ENCODE assay signal across 12 mouse cellular contexts in the genomic region with DNA sequence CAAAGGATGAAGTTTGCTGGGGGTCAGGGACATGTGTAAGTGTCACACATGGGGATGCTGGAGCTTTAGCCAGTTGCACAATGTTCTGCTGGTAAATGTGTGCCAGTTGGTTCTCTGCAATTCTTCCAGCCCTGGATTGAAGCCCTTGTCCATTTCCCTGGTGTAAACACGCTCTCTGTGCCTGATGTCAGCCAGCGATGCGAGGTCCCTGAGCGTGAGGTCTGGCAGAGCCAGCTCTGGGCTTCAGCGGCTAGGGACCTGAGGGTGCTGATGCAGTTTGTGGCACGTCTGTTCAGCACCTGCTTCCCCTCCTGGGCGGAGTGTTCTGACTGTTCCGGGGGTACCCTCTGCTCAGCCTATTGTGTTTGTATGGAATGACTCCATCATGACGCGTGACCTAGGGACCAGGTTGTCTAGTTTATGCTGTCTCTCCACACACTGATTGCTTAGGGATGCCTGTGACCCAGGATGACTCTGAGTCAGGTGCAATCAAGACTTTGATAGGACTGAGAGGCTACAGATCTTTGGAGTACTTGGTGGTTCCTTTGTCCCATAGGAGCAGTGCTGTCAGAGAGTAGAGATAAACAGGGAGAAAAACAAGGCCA.
DNase-seq lines count a peak whose midpoint lies in the region; ATAC-seq and TF ChIP-seq lines count a peak whose summit lies in the region.
"Had no signal": no experiment of that assay in that cellular context is flagged by ENCODE, and none has a peak within 500 bp of the region (broad histone marks: within the 10 kb centered on the region; RNA-seq: fewer than 3 reads in every experiment).

No protein-coding gene starts in this region.

- 0 out of 2 replicates have a peak, but pooled peaks cover 2% of the 10 kb centered on the region for H3K27me3 ChIP-seq in limb, embryonic 12.5 days
- no peaks in the 10 kb centered on the region for H3K27me3 ChIP-seq in limb, embryonic 10.5 days (ENCODE audit: low read depth, poor library complexity, severe bottlenecking)
- H3K27me3 ChIP-seq in forebrain, embryonic 16.5 days (replicated peaks; ENCODE audit: control insufficient read depth, insufficient read depth, low read length), result no peaks in the 10 kb centered on the region
- no peaks in the 10 kb centered on the region for H3K27me3 ChIP-seq in midbrain, postnatal 0 days (ENCODE audit: insufficient read depth, low read length)
- H3K27me3 ChIP-seq: embryonic facial prominence, embryonic 12.5 days; kidney, embryonic 15.5 days had no signal

- peak; percentile 15 for DNase-seq in adrenal gland, postnatal 25 days
- DNase-seq in adrenal gland, adult 18-20 months (ENCODE audit: low spot score in 2 of 2), result no peak
- DNase-seq in limb, embryonic 10.5 days (ENCODE audit: low spot score), result no peak
- DNase-seq in midbrain, postnatal 0 days (ENCODE audit: low spot score), result peak; percentile 32
- DNase-seq in spleen, adult 12 weeks (ENCODE audit: low spot score), result no peak
- no peak for DNase-seq in frontal cortex, postnatal 36 days (ENCODE audit: low spot score in 2 of 2)
- DNase-seq: cerebellum, postnatal 14 days; layer of hippocampus, postnatal 36 days had no signal

- H3K4me2 ChIP-seq in limb, embryonic 12.5 days, result no peak overlapping the region
- no peak overlapping the region for H3K4me2 ChIP-seq in forebrain, embryonic 16.5 days (ENCODE audit: low read length)
- H3K4me2 ChIP-seq in midbrain, postnatal 0 days (ENCODE audit: low read depth, low read length, poor library complexity, severe bottlenecking), result no peak overlapping the region
- H3K4me2 ChIP-seq: embryonic facial prominence, embryonic 12.5 days; kidney, embryonic 15.5 days had no signal

- 80% methylated on average over 10 of the region's 10 CpGs for WGBS in limb, embryonic 12.5 days
- 90% methylated on average over 10 of the region's 10 CpGs for WGBS in limb, embryonic 10.5 days
- WGBS in forebrain, embryonic 16.5 days, result 61% methylated on average over 10 of the region's 10 CpGs
- WGBS in midbrain, postnatal 0 days, result 84% methylated on average over 10 of the region's 10 CpGs

- H3K36me3 ChIP-seq in limb, embryonic 12.5 days, result no peaks in the 10 kb centered on the region
- H3K36me3 ChIP-seq in limb, embryonic 10.5 days, result no peaks in the 10 kb centered on the region
- no peaks in the 10 kb centered on the region for H3K36me3 ChIP-seq in forebrain, embryonic 16.5 days (ENCODE audit: control insufficient read depth, insufficient read depth)
- H3K36me3 ChIP-seq in midbrain, postnatal 0 days (ENCODE audit: insufficient read depth, low read length), result no peaks in the 10 kb centered on the region
- H3K36me3 ChIP-seq: embryonic facial prominence, embryonic 12.5 days; kidney, embryonic 15.5 days had no signal

- H3K9ac ChIP-seq in limb, embryonic 12.5 days (replicated peaks), result no peak overlapping the region
- no peak overlapping the region for H3K9ac ChIP-seq in forebrain, embryonic 16.5 days (replicated peaks; ENCODE audit: low read depth, low read length)
- H3K9ac ChIP-seq in midbrain, postnatal 0 days (replicated peaks; ENCODE audit: low read length, poor library complexity, severe bottlenecking), result no peak overlapping the region
- H3K9ac ChIP-seq: embryonic facial prominence, embryonic 12.5 days; kidney, embryonic 15.5 days had no signal

- H3K4me1 ChIP-seq in limb, embryonic 12.5 days (replicated peaks), result peaks cover 21% of the 10 kb centered on the region
- H3K4me1 ChIP-seq in limb, embryonic 10.5 days, result no peaks in the 10 kb centered on the region
- H3K4me1 ChIP-seq in forebrain, embryonic 16.5 days (replicated peaks; ENCODE audit: control insufficient read depth, insufficient read depth, low read length), result peaks cover 24% of the 10 kb centered on the region
- H3K4me1 ChIP-seq in midbrain, postnatal 0 days (ENCODE audit: insufficient read depth, low read length), result no peaks in the 10 kb centered on the region

- no peak for TF ChIP-seq CTCF in midbrain, postnatal 0 days (IDR thresholded peaks at IDR 0.05)

- no peak for ATAC-seq in limb, embryonic 12.5 days (ENCODE audit: insufficient number of reproducible peaks, insufficient read depth, low FRiP score, low TSS enrichment, low read depth)
- peak; percentile 50 for ATAC-seq in forebrain, embryonic 16.5 days
- ATAC-seq in midbrain, postnatal 0 days (ENCODE audit: low FRiP score), result no peak

- H3K9me3 ChIP-seq in limb, embryonic 12.5 days, result no peaks in the 10 kb centered on the region
- H3K9me3 ChIP-seq in limb, embryonic 10.5 days (replicated peaks), result no peaks in the 10 kb centered on the region
- no peaks in the 10 kb centered on the region for H3K9me3 ChIP-seq in forebrain, embryonic 16.5 days (ENCODE audit: control insufficient read depth, low read length)
- no peaks in the 10 kb centered on the region for H3K9me3 ChIP-seq in midbrain, postnatal 0 days (ENCODE audit: low read length)
- H3K9me3 ChIP-seq: embryonic facial prominence, embryonic 12.5 days; kidney, embryonic 15.5 days had no signal

- no peak overlapping the region for H3K4me3 ChIP-seq in limb, embryonic 12.5 days (replicated peaks)
- H3K4me3 ChIP-seq in limb, embryonic 10.5 days, result no peak overlapping the region
- H3K4me3 ChIP-seq in forebrain, embryonic 16.5 days (replicated peaks; ENCODE audit: low read length), result no peak overlapping the region
- H3K4me3 ChIP-seq in midbrain, postnatal 0 days (ENCODE audit: low read depth, low read length), result no peak overlapping the region
- H3K4me3 ChIP-seq: embryonic facial prominence, embryonic 12.5 days; kidney, embryonic 15.5 days had no signal

- H3K27ac ChIP-seq in limb, embryonic 12.5 days, result peak overlapping the region; percentile 50; the same call in 1 of the 2 replicates
- H3K27ac ChIP-seq in limb, embryonic 10.5 days, result no peak overlapping the region
- H3K27ac ChIP-seq in forebrain, embryonic 16.5 days (ENCODE audit: low read length), result peak overlapping the region; percentile 71
- no peak overlapping the region for H3K27ac ChIP-seq in midbrain, postnatal 0 days (ENCODE audit: low read depth, low read length)
- H3K27ac ChIP-seq: embryonic facial prominence, embryonic 12.5 days; kidney, embryonic 15.5 days had no signal

Comparison
In these comparisons a context has a peak if more than half of its experiments do, and no peak if none do; other contexts are left out.
1. DNase-seq: peak in adrenal gland, postnatal 25 days (single experiment) and midbrain, postnatal 0 days (single experiment); none in adrenal gland, adult 18-20 months (0 of 2), limb, embryonic 10.5 days (single experiment), spleen, adult 12 weeks (single experiment) and frontal cortex, postnatal 36 days (0 of 2).
2. H3K27ac ChIP-seq: peak in limb, embryonic 12.5 days (single experiment) and forebrain, embryonic 16.5 days (single experiment); none in limb, embryonic 10.5 days (single experiment) and midbrain, postnatal 0 days (single experiment).